Mouse (Mus musculus) G1E (cell line): ENCODE measurements around the gene Pkdrej.

ENCODE experiments used
- CTCF ChIP-seq: IDR thresholded peaks from 2 replicates; pipeline ENCODE4 v1.5.1; 2012; ENCODE audit warnings: low read depth, low read length, inconsistent platforms, mixed read lengths
- GATA1 ChIP-seq: IDR thresholded peaks from 2 replicates; pipeline ENCODE4 v1.6.1; 2012; ENCODE audit warnings: borderline replicate concordance, low read length, inconsistent platforms, mixed read lengths
- POLR2AphosphoS5 ChIP-seq: IDR thresholded peaks from 2 replicates; pipeline ENCODE4 v1.6.1; 2012; ENCODE audit warnings: low read depth, low read length, inconsistent platforms; ENCODE audit not compliant: insufficient replicate concordance
- TAL1 ChIP-seq: conservative IDR thresholded peaks from 2 replicates; pipeline ENCODE4 v1.6.1; 2012; ENCODE audit warnings: low read depth, low read length, inconsistent platforms, mixed read lengths

GRCm38 (mm10) chr15:85813428-85813827 lies 8.1 kb downstream of the Pkdrej start:
- TF ChIP-seq CTCF = no peak
- TF ChIP-seq TAL1 = no peak
- no peak for TF ChIP-seq GATA1
- no peak for TF ChIP-seq POLR2AphosphoS5
